Mouse (Mus musculus) ES-CJ7 (cell line): ENCODE measurements around the gene 4930467E23Rik.
"Not testable (repeated sequence)": the region's sequence is repeated elsewhere in the genome, so short reads cannot be mapped to it uniquely, and the experiment has no call there.

ENCODE experiments used
- DNase-seq: peaks from one replicate; pipeline ENCODE4 v3.0.0; 2011; ENCODE audit warnings: low read depth, low spot score

The 4930467E23Rik gene

GRCm38 (mm10) chr8:19711171-19711860, 18.1 kb upstream of the 4930467E23Rik start:
- DNase-seq = not testable (repeated sequence)

GRCm38 (mm10) chr8:19712227-19712750, 17.1 kb upstream of the 4930467E23Rik start:
- DNase-seq = not testable (repeated sequence)

- peak; percentile 1 for DNase-seq
These were observed 16.6 kb upstream of the 4930467E23Rik start for GRCm38 (mm10) chr8:19712816-19713215.

- DNase-seq = peak; percentile 43
These were observed 16.0 kb upstream of the 4930467E23Rik start for GRCm38 (mm10) chr8:19713232-19713834.

- not testable (repeated sequence) for DNase-seq
These were observed 14.9 kb upstream of the 4930467E23Rik start for GRCm38 (mm10) chr8:19714426-19714825.

- DNase-seq = not testable (repeated sequence)
These were observed 14.1 kb upstream of the 4930467E23Rik start for GRCm38 (mm10) chr8:19715266-19715665.

- DNase-seq = not testable (repeated sequence)
These were observed 11.5 kb upstream of the 4930467E23Rik start for GRCm38 (mm10) chr8:19717851-19718250.

GRCm38 (mm10) chr8:19719513-19719912, 9.9 kb upstream of the 4930467E23Rik start:
- DNase-seq = not testable (repeated sequence)

- DNase-seq = not testable (repeated sequence)
These were observed 4.5 kb upstream of the 4930467E23Rik start for GRCm38 (mm10) chr8:19724871-19725270.

- not testable (repeated sequence) for DNase-seq
These were observed 22.4 kb downstream of the 4930467E23Rik start for GRCm38 (mm10) chr8:19751773-19752172.

- not testable (repeated sequence) for DNase-seq
These were observed 24.8 kb downstream of the 4930467E23Rik start for GRCm38 (mm10) chr8:19754178-19754577.

GRCm38 (mm10) chr8:19754961-19755360, 25.6 kb downstream of the 4930467E23Rik start:
- DNase-seq = not testable (repeated sequence)

GRCm38 (mm10) chr8:19761660-19762059, 32.3 kb downstream of the 4930467E23Rik start:
- not testable (repeated sequence) for DNase-seq

GRCm38 (mm10) chr8:19762860-19763592, 33.6 kb downstream of the 4930467E23Rik start:
- not testable (repeated sequence) for DNase-seq

- DNase-seq = not testable (repeated sequence)
These were observed 36.2 kb downstream of the 4930467E23Rik start for GRCm38 (mm10) chr8:19765531-19765930.

- DNase-seq = not testable (repeated sequence)
These were observed 44.1 kb downstream of the 4930467E23Rik start for GRCm38 (mm10) chr8:19773461-19773860.

GRCm38 (mm10) chr8:19776311-19776710, 46.9 kb downstream of the 4930467E23Rik start:
- DNase-seq = not testable (repeated sequence)

GRCm38 (mm10) chr8:19777500-19777899, 48.1 kb downstream of the 4930467E23Rik start:
- not testable (repeated sequence) for DNase-seq

GRCm38 (mm10) chr8:19778126-19778525, 48.8 kb downstream of the 4930467E23Rik start:
- not testable (repeated sequence) for DNase-seq

GRCm38 (mm10) chr8:19778891-19779290, 49.5 kb downstream of the 4930467E23Rik start:
- peak; percentile 11 for DNase-seq

GRCm38 (mm10) chr8:19780212-19780611, 50.8 kb downstream of the 4930467E23Rik start:
- not testable (repeated sequence) for DNase-seq

- DNase-seq = not testable (repeated sequence)
These were observed 51.3 kb downstream of the 4930467E23Rik start for GRCm38 (mm10) chr8:19780658-19781057.
